ENCODE assay signal across 8 mouse cellular contexts in genomic region chr9:34752801-34753170, GRCm38 (mm10).
A peak's percentile ranks its signal among the peaks of the same experiment; 100 is the strongest.
DNase-seq lines count a peak whose midpoint lies in the region; ATAC-seq and TF ChIP-seq lines count a peak whose summit lies in the region.

No protein-coding gene starts in this region.

- TF ChIP-seq CTCF in small intestine, adult 2 months (IDR thresholded peaks at IDR 0.05; ENCODE audit: extremely low read depth, insufficient read length, insufficient replicate concordance, low read depth, low read length): peak; percentile 78; the same call in 1 of the 2 replicates

- H3K36me3 ChIP-seq in embryonic facial prominence, embryonic 10.5 days (replicated peaks): no peaks in the 10 kb centered on the region
- H3K36me3 ChIP-seq in small intestine, adult 2 months (ENCODE audit: control insufficient read depth, insufficient read depth, low read length): no peaks in the 10 kb centered on the region

- H3K27me3 ChIP-seq in embryonic facial prominence, embryonic 10.5 days (replicated peaks; ENCODE audit: low read depth, poor library complexity, severe bottlenecking): peaks cover 15% of the 10 kb centered on the region; the same call in 1 of the 2 replicates
- H3K27me3 ChIP-seq in small intestine, adult 2 months (ENCODE audit: control insufficient read depth, insufficient read depth, low read length): no peaks in the 10 kb centered on the region

- peaks cover 7% of the 10 kb centered on the region for H3K4me1 ChIP-seq in embryonic facial prominence, embryonic 10.5 days
- H3K4me1 ChIP-seq in small intestine, adult 2 months (ENCODE audit: control insufficient read depth, insufficient read depth, insufficient read length, low read length): no peaks in the 10 kb centered on the region

- no peaks in the 10 kb centered on the region for H3K9me3 ChIP-seq in embryonic facial prominence, embryonic 10.5 days

- 28% methylated on average over 4 of the region's 4 CpGs for WGBS in embryonic facial prominence, embryonic 10.5 days
- 8% methylated on average over 4 of the region's 4 CpGs for WGBS in small intestine, adult 2 months

- no peak for TF ChIP-seq POLR2A in small intestine, adult 2 months (IDR thresholded peaks at IDR 0.05; ENCODE audit: low read depth, low read length)

- H3K27ac ChIP-seq in embryonic facial prominence, embryonic 10.5 days (replicated peaks): no peak overlapping the region
- no peak overlapping the region for H3K27ac ChIP-seq in small intestine, adult 2 months (ENCODE audit: insufficient read depth, low read depth, low read length)

- no peak overlapping the region for H3K4me3 ChIP-seq in embryonic facial prominence, embryonic 10.5 days
- H3K4me3 ChIP-seq in small intestine, adult 2 months (ENCODE audit: low read depth, low read length): no peak overlapping the region

- DNase-seq in right cerebral cortex, adult 18-20 months: peak; percentile 60
- DNase-seq in right cerebral cortex, postnatal 25 days: no peak
- DNase-seq in adrenal gland, postnatal 25 days: peak; percentile 71
- peak; percentile 81 for DNase-seq in embryonic facial prominence, embryonic 10.5 days (ENCODE audit: low spot score)
- DNase-seq in kidney, postnatal 10 days: peak; percentile 88
- DNase-seq in lung, adult 18-20 months: peak; percentile 60 to 68

- ATAC-seq in monocyte, adult 5-6 weeks (replicated peaks; ENCODE audit: insufficient number of reproducible peaks, low FRiP score, low TSS enrichment, poor library complexity, severe bottlenecking): no peak
